Mouse (Mus musculus): ENCODE results near the gene Crtap.
"Not testable (repeated sequence)": the region's sequence is repeated elsewhere in the genome, so short reads cannot be mapped to it uniquely, and the experiment has no call there.

GRCm38 (mm10) chr9:114371717-114372116 is 18.8 kb downstream of the Crtap start:
- not testable (repeated sequence) for TF ChIP-seq CTCF (conservative IDR thresholded peaks at IDR 0.05; ENCODE audit: insufficient read depth, insufficient read length, low read depth, low read length); POLR2A (IDR thresholded peaks at IDR 0.05; ENCODE audit: low read depth, low read length)

Data from kidney, adult 2 months (tissue).